Mouse (Mus musculus): ENCODE data around the gene Runx2.

Gene Runx2

DNA sequence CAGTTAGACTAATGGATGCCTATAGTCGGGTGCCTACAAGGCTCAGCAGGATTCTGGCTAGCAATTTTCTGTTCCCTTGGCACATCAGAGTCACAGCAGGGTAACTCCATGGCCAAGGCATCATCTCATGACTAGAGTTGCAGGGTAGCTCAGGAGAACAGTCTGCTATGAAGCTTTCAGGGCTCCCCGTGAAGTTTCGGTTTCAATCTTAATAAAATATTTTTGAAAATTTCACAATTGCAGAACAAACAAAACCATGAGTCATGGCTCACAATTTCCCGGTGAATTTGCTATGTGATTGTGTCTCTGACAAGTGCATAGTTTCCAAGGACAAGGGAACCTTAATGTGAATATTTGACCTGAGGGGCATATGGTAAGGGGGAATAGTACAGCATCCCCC lies 355.6 kb downstream of the Runx2 start:
- DNase-seq (ENCODE audit: low spot score): no peak

DNA sequence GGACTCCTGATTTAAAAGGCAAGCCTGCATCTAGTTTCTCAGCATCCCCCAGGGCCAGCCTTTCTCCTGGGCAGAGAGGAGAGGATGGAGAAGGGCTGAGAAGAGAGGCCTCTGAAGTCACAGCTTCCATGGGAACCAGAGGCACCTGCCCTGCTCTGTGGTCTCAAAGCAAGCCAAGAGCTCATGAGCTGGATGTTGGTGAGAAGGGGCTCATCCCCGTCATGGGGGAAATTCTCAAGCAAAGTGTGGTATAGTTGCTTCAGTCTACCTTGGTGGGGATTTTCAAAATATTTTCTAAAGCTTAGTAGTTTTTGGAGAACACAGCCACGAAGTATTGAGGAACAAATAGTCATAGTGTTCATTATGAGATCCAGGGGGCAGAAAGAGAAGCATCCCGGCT lies 357.9 kb downstream of the Runx2 start:
- no peak for DNase-seq (ENCODE audit: low spot score)

DNA sequence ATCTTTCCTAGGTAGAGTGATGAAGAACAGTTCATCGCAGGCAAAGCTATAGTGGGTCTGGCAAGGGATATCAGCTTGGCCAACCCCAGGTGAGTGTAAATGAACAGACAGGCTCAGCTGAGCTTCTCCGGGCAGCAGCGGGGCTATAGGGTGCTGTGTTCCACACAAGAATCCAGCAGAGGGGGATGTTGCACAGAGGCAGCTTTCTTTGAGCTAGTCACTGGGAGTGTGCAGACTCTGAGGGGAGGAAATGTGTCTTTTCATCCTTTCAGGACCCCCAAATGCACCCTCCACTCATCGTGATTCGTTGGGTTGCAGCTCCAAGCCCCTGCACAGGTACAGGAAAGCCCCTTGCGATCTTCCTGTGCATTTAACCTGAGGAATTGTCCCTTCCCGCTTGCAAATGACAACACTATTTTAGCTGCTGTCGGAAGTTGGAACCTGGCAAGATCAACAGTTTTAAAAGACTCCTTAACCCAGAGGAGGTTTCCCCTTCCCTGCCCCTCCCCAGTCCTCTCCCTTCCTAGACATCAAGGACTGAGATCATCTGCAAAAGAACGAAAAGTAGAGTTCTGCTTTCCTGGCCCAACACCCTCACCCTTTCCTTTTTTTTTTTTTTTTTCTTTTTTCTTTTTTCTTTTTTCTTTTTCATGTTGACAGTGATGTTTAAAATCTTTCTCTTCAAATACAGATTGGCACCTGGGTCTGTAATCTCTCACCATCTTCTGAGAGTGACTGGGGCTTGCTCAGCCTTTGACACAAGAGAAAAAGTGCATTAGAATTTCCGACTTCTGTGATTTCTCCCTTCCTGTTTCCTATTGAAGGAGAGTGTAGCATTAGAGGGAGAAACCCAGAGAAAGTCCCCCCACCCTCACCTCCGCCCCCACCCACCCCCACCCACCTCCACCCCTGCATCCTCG lies 358.7 kb downstream of the Runx2 start:
- DNase-seq (ENCODE audit: low spot score): peak; percentile 5

DNA sequence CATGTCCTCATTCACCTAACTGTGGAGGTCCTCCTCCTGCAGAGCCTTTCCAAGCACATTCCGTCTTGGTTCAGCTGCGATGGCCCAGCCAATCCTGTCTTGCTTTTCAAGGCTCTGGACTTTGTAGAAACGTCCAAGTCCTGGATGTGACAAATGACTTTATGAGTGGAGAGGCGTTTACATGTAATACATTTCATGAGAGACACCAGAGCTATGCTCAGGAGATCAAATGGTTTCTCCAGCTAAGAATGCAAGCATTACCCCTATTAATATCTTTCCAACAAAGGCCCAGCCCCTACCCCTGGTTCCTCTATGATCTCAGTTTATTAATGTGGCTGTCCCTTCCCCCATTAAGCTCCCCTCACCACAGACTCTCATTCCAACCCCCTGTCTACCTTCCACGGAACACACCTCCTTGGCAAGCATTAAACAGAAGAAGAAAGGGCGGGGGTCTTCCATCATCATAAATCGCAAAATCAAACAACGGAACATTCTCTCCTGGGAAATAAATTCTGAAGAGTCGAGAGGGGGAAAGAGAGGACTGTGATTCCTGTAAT lies 364.6 kb downstream of the Runx2 start:
- DNase-seq (ENCODE audit: low spot score): no peak

Data from spleen, adult 12 weeks (tissue).